In the genomic region with DNA sequence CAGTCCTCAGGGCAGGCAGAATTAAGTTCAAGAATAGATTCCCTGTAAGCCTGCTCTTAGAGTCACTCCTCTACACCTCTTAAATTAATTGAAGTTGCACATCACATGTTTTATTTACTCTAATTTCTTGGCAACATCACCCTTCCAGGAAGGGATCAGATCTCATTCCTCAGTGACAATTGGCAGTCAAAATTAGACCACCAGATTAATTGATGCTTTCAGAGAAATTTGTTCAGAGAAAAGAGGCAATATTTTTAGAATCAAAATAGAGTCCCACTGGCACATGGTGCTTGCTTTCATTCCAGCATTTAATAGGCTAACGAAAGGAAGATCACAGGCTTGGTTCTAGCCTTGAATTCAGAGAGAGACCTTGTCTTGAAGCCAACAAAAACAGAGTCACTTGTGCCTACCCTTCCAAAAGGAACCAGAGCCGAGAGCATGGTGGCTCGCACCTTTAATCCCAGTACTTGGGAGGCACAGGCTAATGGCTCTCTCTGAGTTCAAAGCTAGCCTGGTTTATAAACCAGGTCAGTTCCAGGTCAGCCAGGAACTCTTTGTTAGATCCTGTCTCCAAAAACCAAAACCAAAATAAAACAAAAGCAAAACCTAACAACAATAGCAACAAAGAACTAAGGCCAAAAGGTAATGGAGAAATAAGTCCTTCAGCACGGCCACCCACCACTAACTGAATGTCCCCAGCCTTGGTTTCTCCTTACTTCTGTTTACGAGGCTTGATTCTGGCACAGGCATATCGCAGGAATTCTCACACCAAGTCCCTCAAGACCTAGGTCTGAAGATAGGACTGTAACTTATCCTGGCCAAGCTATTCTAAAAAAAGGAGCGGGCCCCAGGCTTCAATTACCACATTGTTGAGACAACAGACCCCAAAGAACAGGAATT, we compare ENCODE assay signal across 14 mouse cellular contexts. TPM values are rescaled to one million over a fixed set of nuclear protein-coding genes. Genes with fewer than 3 reads are reported as not detected.
A peak's percentile ranks its signal among the peaks of the same experiment; 100 is the strongest.
DNase-seq lines count a peak whose midpoint lies in the region; ATAC-seq and TF ChIP-seq lines count a peak whose summit lies in the region.
"Had no signal": no experiment of that assay in that cellular context is flagged by ENCODE, and none has a peak within 500 bp of the region (broad histone marks: within the 10 kb centered on the region; RNA-seq: fewer than 3 reads in every experiment).

No protein-coding gene starts in this region.

- H3K27ac ChIP-seq in embryonic facial prominence, embryonic 11.5 days (replicated peaks; ENCODE audit: low read depth, low read length), result no peak overlapping the region
- H3K27ac ChIP-seq in embryonic facial prominence, embryonic 10.5 days (replicated peaks), result no peak overlapping the region
- peak overlapping the region; percentile 56 for H3K27ac ChIP-seq in heart, embryonic 16.5 days (ENCODE audit: low read length)
- H3K27ac ChIP-seq in limb, embryonic 14.5 days (replicated peaks; ENCODE audit: low read depth, low read length), result no peak overlapping the region
- H3K27ac ChIP-seq: forebrain, embryonic 12.5 days had no signal

- no peak overlapping the region for H3K4me3 ChIP-seq in embryonic facial prominence, embryonic 11.5 days (ENCODE audit: low read depth, low read length)
- H3K4me3 ChIP-seq in embryonic facial prominence, embryonic 10.5 days, result no peak overlapping the region
- no peak overlapping the region for H3K4me3 ChIP-seq in heart, embryonic 16.5 days (ENCODE audit: low read length)
- no peak overlapping the region for H3K4me3 ChIP-seq in limb, embryonic 14.5 days (replicated peaks; ENCODE audit: low read length)
- H3K4me3 ChIP-seq: forebrain, embryonic 12.5 days had no signal

- H3K36me3 ChIP-seq in embryonic facial prominence, embryonic 11.5 days (replicated peaks; ENCODE audit: control insufficient read depth, insufficient read depth, low read depth, low read length), result no peaks in the 10 kb centered on the region
- no peaks in the 10 kb centered on the region for H3K36me3 ChIP-seq in embryonic facial prominence, embryonic 10.5 days (replicated peaks)
- no peaks in the 10 kb centered on the region for H3K36me3 ChIP-seq in heart, embryonic 16.5 days (ENCODE audit: control insufficient read depth, insufficient read depth)
- H3K36me3 ChIP-seq in limb, embryonic 14.5 days (ENCODE audit: control insufficient read depth, insufficient read depth, low read length), result no peaks in the 10 kb centered on the region
- H3K36me3 ChIP-seq: forebrain, embryonic 12.5 days had no signal

- no peak overlapping the region for H3K9ac ChIP-seq in embryonic facial prominence, embryonic 11.5 days (replicated peaks; ENCODE audit: low read length)
- H3K9ac ChIP-seq in heart, embryonic 16.5 days (ENCODE audit: low read length), result 0 out of 2 replicates have a peak overlapping the region, but pooled peaks have one; percentile 16
- H3K9ac ChIP-seq in limb, embryonic 14.5 days (ENCODE audit: low read depth, low read length, severe bottlenecking), result no peak overlapping the region
- H3K9ac ChIP-seq: forebrain, embryonic 12.5 days; lung, embryonic 14.5 days had no signal

- no peaks in the 10 kb centered on the region for H3K27me3 ChIP-seq in embryonic facial prominence, embryonic 11.5 days (ENCODE audit: control insufficient read depth, insufficient read depth, low read length)
- H3K27me3 ChIP-seq in embryonic facial prominence, embryonic 10.5 days (replicated peaks; ENCODE audit: low read depth, poor library complexity, severe bottlenecking), result no peaks in the 10 kb centered on the region
- H3K27me3 ChIP-seq in heart, embryonic 16.5 days (ENCODE audit: control insufficient read depth, insufficient read depth, low read length), result no peaks in the 10 kb centered on the region
- H3K27me3 ChIP-seq in limb, embryonic 14.5 days (ENCODE audit: control insufficient read depth, insufficient read depth, low read length), result no peaks in the 10 kb centered on the region
- H3K27me3 ChIP-seq: forebrain, embryonic 12.5 days had no signal

- 46% methylated on average over 7 of the region's 7 CpGs for WGBS in embryonic facial prominence, embryonic 11.5 days
- 51% methylated on average over 7 of the region's 7 CpGs for WGBS in embryonic facial prominence, embryonic 10.5 days
- WGBS in heart, embryonic 16.5 days, result 36% methylated on average over 7 of the region's 7 CpGs
- WGBS in limb, embryonic 14.5 days, result 25% methylated on average over 7 of the region's 7 CpGs

- peak; percentile 15 for DNase-seq in embryonic facial prominence, embryonic 11.5 days (ENCODE audit: low spot score)
- DNase-seq in embryonic facial prominence, embryonic 10.5 days (ENCODE audit: low spot score), result no peak
- no peak for DNase-seq in heart, adult 18-20 months
- DNase-seq in adrenal gland, postnatal 36 days, result peak; percentile 48 to 54
- no peak for DNase-seq in limb, embryonic 14.5 days (ENCODE audit: low spot score)
- no peak for DNase-seq in ovary, postnatal 14 days (ENCODE audit: low spot score)
- no peak for DNase-seq in urinary bladder, postnatal 10 days (ENCODE audit: low spot score)
- DNase-seq: B cell, adult 2 months; cerebellum, postnatal 14 days; lung, embryonic 14.5 days; right cerebral cortex, postnatal 25 days had no signal

- no peak overlapping the region for H3K4me2 ChIP-seq in embryonic facial prominence, embryonic 11.5 days (ENCODE audit: low read depth, low read length)
- H3K4me2 ChIP-seq in heart, embryonic 16.5 days (ENCODE audit: low read depth, low read length), result peak overlapping the region; percentile 19; the same call in 1 of the 2 replicates
- H3K4me2 ChIP-seq in limb, embryonic 14.5 days (replicated peaks; ENCODE audit: low read depth, low read length, severe bottlenecking), result no peak overlapping the region
- H3K4me2 ChIP-seq: forebrain, embryonic 12.5 days; lung, embryonic 14.5 days had no signal

- no peaks in the 10 kb centered on the region for H3K4me1 ChIP-seq in embryonic facial prominence, embryonic 11.5 days (ENCODE audit: control insufficient read depth, insufficient read depth, low read length)
- peaks cover 13% of the 10 kb centered on the region for H3K4me1 ChIP-seq in embryonic facial prominence, embryonic 10.5 days
- H3K4me1 ChIP-seq in heart, embryonic 16.5 days (ENCODE audit: control insufficient read depth, insufficient read depth, low read length), result peaks cover 13% of the 10 kb centered on the region
- peaks cover 7% of the 10 kb centered on the region; the same call in 1 of the 2 replicates for H3K4me1 ChIP-seq in limb, embryonic 14.5 days (ENCODE audit: control insufficient read depth, insufficient read depth, low read length)
- H3K4me1 ChIP-seq: forebrain, embryonic 12.5 days had no signal

- no peak for TF ChIP-seq POLR2A in limb, embryonic 14.5 days (IDR thresholded peaks at IDR 0.05; ENCODE audit: borderline replicate concordance, extremely low read depth, insufficient read depth, insufficient read length)

- no peaks in the 10 kb centered on the region for H3K9me3 ChIP-seq in embryonic facial prominence, embryonic 11.5 days (replicated peaks; ENCODE audit: control insufficient read depth, low read length)
- H3K9me3 ChIP-seq in embryonic facial prominence, embryonic 10.5 days, result no peaks in the 10 kb centered on the region
- H3K9me3 ChIP-seq in heart, embryonic 16.5 days (replicated peaks; ENCODE audit: control insufficient read depth, low read length), result no peaks in the 10 kb centered on the region
- H3K9me3 ChIP-seq in limb, embryonic 14.5 days (ENCODE audit: control insufficient read depth, low read length), result no peaks in the 10 kb centered on the region
- H3K9me3 ChIP-seq: forebrain, embryonic 12.5 days had no signal

- ATAC-seq in embryonic facial prominence, embryonic 11.5 days (replicated peaks; ENCODE audit: insufficient number of reproducible peaks, low FRiP score, low TSS enrichment, low read depth), result no peak
- no peak for ATAC-seq in heart, embryonic 16.5 days (replicated peaks; ENCODE audit: extremely low read depth, insufficient read depth, low FRiP score)
- peak; percentile 72; the same call in 1 of the 2 replicates for ATAC-seq in limb, embryonic 14.5 days (ENCODE audit: low FRiP score, low read depth)
- ATAC-seq: midbrain, embryonic 16.5 days had no signal

RNA-seq across cellular contexts. Expression of a gene that starts 23.9 kb away (rescaled TPM):
- polyA plus RNA-seq in embryonic facial prominence, embryonic 11.5 days (2014; fragmentation: Nextera tagmentation; extraction: Ambion mirVana), result 3.9 and 4.9 TPM in 2 replicates
- 8.4 and 8.7 TPM in 2 replicates for polyA plus RNA-seq in embryonic facial prominence, embryonic 10.5 days (2016; fragmentation: Nextera tagmentation; extraction: Ambion mirVana)
- polyA plus RNA-seq in heart, embryonic 16.5 days (2015; fragmentation: Nextera tagmentation; extraction: Ambion mirVana), result 16.9 and 23.0 TPM in 2 replicates
- total RNA-seq in heart, adult 18-20 months (2021), result 10 to 100 TPM; 73.0 to 91.6 TPM
- 100 to 1,000 TPM; 110 to 163 TPM for total RNA-seq in adrenal gland, postnatal 36 days (2021)
- 25.9 and 30.3 TPM in 2 replicates for polyA plus RNA-seq in limb, embryonic 14.5 days (2012; rRNA removed)
- 12.7 and 20.3 TPM in 2 replicates for polyA plus RNA-seq in limb, embryonic 14.5 days (2014; fragmentation: Nextera tagmentation; extraction: Ambion mirVana)

Comparison
In these comparisons a context has a peak if more than half of its experiments do, and no peak if none do; other contexts are left out.
1. DNase-seq: peak in embryonic facial prominence, embryonic 11.5 days (single experiment) and adrenal gland, postnatal 36 days (2 of 2); none in embryonic facial prominence, embryonic 10.5 days (single experiment), heart, adult 18-20 months (0 of 2), limb, embryonic 14.5 days (single experiment), ovary, postnatal 14 days (single experiment) and urinary bladder, postnatal 10 days (single experiment).